Mouse (Mus musculus) c-Kit-negative CD71-positive TER-119-positive erythroid progenitor cells, embryonic 14.5 days (primary cell): ENCODE results near the gene Aadacl3.

ENCODE experiments used
- DNase-seq: peaks from one replicate; pipeline ENCODE4 v3.0.0-alpha.2; 2013; ENCODE audit warnings: low read depth, low spot score

The Aadacl3 gene

DNA sequence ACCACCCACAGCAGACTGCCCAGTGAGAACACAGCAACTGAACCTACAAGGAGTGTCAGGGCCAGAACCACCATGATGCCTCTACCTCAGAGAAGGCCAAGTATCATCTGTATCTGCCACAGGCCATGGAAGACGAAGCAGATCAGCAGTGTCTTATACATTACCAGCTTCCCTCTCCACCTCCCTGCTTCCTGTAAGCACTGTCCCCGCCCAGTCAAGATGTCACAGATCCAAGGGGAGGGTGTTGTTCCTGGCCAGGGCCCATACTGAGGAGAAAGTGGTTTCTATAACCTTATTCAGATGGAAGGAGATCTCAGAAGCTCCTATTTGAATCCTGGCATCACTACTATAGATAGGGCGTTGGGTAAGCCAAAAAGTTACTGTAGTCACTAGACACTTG lies at the start of gene Aadacl3:
Aadacl3 (minus strand) TSS at position 101 of the 400 bp plus-strand sequence.
- DNase-seq, result no peak

DNA sequence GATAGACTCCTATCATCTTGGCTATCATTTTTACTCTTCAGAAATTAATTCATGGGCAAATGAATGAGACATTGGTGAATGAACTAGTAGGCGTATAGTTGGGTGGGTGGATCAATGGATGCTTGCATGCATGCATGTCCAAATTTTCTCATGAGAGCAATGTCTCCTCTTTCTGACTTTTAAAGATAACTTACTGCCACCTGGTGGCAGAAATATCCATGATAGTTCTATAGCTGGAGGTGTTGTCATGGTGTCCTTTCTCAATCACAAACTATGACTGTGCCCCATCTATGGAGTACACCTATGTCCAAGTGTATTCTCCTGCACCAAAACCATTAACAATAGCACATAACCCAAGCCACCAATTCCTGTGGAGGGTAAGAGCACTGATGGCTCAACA lies 43.0 kb upstream of the Aadacl3 start:
- DNase-seq, result no peak

DNA sequence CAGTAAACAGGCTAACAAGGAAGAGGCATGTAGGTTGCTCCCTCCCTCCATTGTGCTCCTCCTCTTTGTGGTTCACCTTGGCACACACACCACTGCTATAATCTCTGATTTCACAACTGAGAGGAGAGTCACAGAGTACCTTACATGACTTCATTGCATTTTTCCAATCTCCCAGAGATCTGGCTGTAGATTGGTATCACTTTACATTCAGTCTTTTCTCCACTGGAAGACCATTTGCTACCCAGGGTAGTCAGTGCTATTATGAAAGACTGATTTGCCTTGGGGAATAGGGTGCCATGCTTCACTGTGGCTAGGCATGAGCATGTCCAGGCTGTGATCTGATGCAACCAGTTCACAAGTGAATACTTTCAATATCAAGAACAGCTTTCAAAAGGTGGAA lies 29.8 kb upstream of the Aadacl3 start:
- no peak for DNase-seq

DNA sequence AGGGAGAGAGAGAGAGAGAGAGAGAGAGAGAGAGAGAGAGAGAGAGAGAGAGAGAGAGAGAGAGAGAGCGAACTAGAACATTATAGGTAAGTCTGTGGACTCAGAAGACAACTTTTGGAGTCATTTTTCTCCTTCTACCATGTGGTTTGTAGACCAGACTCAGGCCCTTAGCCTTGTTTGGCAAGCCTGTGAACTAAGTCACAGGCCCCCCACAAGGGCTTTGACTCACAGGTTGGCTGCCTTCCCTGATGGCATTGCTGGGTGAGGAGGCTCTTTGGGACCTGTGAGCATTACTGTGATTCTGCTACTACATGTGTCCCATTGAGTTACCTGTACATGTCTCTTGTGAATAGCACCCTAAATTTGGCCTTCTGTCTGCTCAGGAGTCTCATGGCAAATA lies 4.5 kb upstream of the Aadacl3 start:
- no peak for DNase-seq

DNA sequence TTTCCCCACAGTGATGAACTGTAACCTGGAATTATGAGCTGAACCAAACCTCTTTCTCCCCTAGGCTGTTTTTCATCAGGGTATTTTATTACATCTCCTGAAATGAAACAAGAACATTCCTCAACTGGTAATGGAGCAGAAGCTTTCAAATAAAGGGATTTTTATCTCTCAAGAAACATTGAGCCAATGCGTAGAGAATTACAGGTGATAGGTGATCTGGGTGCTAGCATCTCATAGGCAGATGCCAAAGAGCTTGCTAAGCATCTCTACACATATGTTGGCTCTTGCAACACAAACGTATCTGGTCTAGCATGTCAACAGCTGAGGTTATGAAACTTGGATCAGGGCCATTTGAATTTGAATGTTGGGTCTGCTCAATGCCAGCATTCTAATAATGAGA lies 1.6 kb upstream of the Aadacl3 start:
- DNase-seq, result no peak

DNA sequence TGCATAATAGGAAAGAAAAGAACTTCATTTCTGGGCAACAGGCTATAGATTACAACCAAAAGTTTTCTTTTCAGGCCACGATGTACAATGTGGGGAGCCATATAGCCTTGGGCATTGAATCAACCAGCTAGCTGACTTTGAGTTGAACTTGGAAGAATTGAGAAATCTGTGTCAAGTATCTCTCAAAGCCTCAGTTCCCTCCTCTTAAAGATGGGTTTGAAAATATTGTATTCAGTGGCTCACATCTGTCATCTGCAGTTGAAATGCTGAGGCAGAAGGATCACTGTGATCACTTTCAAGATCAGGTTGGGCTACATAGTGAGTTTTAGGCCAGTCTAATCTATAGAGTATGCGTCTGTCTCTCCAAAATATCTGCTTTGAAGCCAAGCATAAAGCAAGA lies 10.3 kb downstream of the Aadacl3 start, which contains the start of gene Gm9944:
Gm9944 (minus strand) TSS at position 101 of the 400 bp plus-strand sequence.
- DNase-seq, result no peak

DNA sequence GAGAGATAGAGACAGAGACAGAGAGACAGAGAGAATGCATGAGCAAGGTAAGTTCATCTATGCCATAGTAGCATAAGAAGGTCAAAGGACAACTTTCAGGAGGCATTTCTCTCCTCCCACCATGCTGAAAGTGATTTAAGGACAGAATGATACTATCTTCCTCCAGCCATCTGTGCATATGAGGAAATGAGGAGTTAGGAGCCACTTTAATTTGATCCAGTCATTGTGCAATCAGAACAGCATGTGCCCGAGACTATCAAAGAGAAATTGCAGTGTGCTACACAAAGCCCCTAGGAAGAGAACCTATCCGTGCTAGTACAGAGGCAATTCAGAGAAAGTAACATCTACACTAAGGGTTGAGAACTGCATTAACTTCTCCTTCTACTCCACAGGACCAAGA lies 15.0 kb downstream of the Aadacl3 start:
- DNase-seq, result no peak

DNA sequence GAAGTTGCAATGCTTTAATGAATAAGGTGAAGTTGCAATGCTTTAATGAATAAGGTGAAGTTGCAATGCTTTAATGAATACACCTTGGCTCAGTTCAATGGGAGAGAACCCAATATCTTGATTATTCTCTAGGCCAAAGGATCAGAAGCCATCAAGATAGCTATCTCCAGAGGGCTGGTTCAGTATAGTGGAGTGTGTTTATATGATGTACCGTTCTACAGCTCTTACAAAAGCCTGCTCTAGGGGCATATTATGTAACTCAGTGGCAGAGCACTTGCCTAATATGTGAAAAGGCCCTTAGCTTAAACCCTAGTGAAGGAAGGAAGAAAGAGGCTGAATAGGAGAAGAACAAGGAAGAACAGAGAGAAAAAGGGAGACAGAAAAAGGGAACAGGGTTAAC lies 22.0 kb downstream of the Aadacl3 start:
- no peak for DNase-seq

DNA sequence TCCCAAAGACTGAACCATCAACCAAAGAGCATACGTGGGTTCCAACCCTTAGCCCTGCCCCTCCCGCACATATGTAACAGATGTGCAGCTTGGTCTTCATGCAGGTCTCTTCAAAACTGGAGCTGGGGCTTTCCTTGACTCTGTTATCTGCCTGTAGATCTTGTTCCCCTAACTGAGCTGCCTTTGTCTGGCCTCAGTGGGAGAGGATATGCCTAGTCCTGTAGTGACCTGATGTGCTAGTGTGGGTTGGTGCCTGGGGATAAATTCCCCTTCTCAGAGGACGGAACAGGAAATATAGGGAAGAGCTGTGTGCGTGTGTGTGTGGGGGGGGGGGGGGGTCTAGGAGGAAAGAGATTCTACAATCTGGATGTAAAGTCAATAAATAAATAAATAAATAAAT lies 22.5 kb downstream of the Aadacl3 start:
- no peak for DNase-seq

DNA sequence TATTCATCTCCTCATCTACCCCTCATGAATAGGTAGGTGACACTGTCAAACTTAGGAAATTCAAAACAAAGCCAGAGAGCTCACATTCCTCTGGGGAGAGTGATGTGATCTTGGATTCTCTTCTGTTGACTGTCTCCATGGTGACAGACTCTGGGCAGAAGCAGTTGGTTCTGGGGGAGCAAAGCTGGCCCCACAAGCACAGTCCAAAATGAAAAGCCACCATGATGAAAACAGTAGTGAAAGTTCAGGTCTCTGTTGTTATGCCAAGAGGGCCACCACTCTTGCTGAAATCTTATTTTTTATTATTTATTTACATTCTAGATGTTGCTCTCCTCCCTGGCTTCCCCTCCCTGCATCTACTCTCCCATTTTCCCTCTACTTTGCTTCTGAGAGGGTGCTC lies 24.9 kb downstream of the Aadacl3 start, which contains the start of gene 1700012P22Rik:
1700012P22Rik (minus strand) TSS at position 101 of the 400 bp plus-strand sequence.
- no peak for DNase-seq

DNA sequence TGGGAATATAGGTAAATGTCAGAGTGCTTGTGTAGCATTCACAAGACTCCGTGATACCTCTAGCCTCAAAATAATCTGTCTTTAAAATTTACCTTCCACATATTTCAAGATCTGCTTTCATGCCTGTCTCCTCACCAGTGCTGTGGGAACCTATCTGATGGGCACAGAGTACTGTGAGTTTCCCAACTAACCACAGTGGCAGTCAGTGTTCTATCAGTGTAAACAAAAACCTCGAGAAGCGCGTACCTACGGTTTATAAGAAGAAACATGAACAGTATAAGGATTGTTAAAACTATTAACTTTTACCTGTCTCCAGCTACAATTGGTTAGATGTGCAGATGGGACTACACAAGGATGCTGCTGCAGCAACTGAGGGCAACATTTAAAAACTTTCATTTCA lies 30.3 kb downstream of the Aadacl3 start:
- DNase-seq, result no peak

DNA sequence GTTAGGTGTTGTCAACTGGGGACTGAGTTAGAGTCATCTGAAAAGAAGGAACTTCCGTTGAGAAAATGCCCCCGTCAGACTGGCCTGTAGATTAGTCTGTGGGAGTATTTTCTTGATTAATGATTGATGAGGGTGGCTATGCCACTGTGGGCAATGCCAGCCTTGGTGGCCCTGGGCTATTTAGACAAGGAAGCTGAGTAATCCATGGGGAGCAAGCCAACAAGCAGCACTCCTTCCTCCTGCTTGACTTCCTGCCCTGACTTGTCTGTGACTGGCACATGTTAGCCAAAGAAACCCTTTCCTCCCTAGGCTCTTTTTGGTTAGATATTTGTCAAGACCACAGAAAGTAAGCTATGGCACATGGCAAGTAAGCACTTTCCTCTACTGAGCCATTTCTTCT lies 32.8 kb downstream of the Aadacl3 start:
- DNase-seq, result no peak

DNA sequence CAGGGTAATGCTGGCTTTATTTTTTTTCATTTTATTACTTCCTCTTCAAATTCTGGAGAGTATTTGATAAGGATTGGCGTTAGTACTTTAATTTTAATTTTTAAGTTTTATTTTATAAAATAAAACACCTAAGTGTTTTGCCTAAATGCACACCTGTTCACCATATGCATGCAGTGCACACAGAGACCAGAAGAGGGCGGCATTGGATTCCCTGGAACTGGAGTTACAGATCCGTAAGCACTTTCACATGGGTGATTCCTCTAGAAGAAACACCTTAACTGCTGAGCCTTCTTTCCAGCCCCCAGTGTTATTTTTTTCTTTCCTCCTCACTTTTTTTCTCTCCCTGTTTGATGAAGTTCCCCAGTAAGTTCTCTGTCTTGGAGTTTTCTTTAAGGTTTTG lies 34.7 kb downstream of the Aadacl3 start:
- DNase-seq, result peak; percentile 1

DNA sequence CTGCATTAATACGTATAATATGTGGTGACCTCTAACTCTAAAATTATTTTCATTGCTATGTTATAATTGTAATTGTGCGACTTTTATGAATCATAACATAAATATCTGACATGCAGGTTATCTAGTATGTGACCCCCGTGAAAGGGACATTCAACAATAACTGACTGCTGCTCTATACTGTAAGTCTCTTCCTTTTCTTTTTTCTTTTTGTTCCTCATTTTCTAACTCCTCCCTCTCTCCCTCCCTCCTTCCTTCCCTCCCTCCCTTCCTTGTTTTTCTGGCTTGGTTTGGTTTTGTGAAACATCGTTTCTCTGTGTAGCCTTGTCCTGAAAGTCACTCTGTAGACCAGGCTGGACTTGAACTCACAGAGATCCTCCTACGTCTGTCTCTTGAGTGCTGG lies 39.0 kb downstream of the Aadacl3 start:
- DNase-seq, result no peak

DNA sequence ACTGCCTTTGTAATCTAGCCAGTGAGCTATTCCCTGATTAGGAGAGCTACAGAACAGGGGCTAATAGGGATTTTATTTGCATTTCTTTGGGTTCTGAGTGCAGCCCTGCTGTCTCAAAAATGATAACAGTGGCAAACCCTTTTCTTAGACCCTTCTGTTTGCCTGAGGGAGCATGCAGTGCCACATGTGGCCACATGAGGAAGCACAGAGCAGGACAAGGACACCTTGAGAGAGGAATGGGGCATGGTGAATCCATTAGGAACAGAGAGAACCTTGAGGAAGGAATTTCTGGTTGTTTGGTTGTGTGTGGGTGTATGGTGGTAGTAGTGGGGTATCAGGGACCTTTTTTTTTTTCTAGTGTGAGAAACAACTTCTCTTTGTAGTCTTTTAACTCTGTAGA lies 42.9 kb downstream of the Aadacl3 start:
- no peak for DNase-seq

DNA sequence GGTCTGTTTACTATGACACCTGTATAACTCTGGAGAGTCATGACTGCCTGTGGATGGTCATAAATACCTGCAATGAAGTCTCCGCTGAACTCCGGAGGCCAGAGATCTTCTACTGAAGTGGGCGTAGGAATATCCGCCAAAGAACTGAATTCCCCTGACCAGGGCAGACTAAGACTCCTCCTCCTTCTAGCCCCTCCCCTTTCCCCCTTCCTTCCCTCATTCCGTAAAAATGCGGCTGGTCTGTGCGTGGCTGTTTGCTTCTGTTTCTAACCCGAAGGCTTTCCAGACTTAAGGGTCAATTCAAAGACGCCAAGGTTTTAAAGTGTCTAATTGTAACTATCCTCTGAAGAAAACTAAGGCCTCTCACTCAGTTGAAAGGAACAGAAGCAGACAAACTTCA lies 55.3 kb downstream of the Aadacl3 start, which contains the start of gene Pramef12:
Pramef12 (minus strand) TSS at position 175 of the 400 bp plus-strand sequence.
- no peak for DNase-seq

DNA sequence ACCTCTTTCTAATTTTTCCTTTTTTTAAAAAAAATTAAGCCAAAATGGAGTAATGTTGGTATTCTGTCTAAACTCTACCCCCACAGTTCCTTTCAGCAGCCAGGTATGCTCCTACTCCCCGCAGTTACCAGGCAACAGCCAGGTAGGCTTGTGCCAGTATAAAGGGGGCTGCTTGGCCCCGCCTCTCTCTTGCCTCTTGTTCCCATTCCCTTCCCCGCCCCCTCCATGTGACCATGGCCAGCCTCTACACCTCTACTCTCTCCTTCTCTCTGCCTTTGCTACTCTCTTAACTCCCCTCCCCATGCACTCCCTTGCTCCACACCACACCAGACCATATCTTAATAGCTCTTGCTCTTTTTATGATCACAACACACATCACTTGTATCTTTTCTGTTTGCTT lies 57.3 kb downstream of the Aadacl3 start:
- DNase-seq, result no peak

DNA sequence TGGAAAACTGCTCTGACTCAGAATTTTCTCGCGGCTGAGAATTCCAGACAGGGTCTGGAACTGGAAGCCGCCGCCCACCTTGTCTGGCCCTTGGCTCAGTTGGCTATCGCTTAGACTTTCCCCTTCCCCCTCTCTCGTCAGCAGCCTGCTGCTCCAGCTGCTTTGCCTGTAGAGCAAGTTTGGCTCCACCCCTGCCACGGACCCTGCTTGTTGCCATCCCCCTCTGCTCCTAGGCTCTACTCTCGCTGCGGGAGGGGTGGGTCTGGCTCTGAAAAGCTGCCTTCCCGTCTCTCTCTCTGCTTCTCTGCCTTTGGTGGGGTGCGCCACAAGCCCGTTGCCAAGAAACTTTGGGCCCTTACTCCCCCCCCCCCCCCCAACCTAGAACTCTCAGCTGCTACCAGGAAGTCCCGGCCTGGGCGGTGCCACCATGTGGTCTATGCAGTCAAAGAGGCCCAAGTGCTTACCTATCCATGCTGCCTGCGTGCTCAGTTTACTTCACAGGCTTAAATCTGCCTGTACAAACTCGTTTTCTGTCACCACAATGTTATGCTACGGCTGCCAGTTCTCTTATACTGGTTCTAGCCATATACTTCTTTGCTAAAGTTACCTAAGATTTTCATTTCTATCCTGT lies 59.0 kb downstream of the Aadacl3 start:
- DNase-seq, result no peak
